Mouse (Mus musculus): ENCODE results near the gene Trim71. TPM values are rescaled to one million over a fixed set of nuclear protein-coding genes. Genes with fewer than 3 reads are reported as not detected.
A peak's percentile ranks its signal among the peaks of the same experiment; 100 is the strongest.

Trim71 gene
- polyA plus RNA-seq, 1 experiment from 2014 or later = 0.03 TPM

DNA sequence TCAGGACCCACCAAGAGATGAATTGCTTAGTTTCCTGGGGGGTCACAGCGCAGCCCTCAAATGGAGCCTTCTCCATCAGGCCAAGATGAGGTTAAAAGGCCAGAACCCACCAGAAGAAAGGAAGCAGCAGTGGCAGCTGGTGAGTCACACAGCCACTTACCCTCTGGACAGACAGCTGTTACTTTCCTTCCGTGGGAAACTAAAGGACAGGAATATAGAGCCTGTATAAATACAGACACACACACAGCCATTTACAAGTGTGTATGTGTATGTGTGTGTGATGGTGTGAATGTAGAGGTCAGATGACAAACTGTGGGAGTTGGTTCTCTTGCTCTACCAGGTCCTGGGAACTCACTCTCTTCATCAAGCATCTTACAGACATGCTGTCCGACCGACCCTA lies 57.6 kb downstream of the Trim71 start:
- H3K4me1 ChIP-seq (ENCODE audit: control insufficient read depth, insufficient read depth, low read length) = no peaks in the 10 kb centered on the region
- no peak overlapping the region for H3K9ac ChIP-seq (ENCODE audit: low read length)
- no peak overlapping the region for H3K4me2 ChIP-seq (ENCODE audit: low read depth, low read length)
- H3K9me3 ChIP-seq (replicated peaks; ENCODE audit: control insufficient read depth, low read length) = peaks cover 2% of the 10 kb centered on the region; the same call in 1 of the 2 replicates
- no peak for ATAC-seq (replicated peaks; ENCODE audit: extremely low read depth, insufficient read depth, low FRiP score)
- no peak overlapping the region for H3K27ac ChIP-seq (ENCODE audit: low read length)
- WGBS = 53% methylated on average over 4 of the region's 4 CpGs
- no peaks in the 10 kb centered on the region for H3K27me3 ChIP-seq (ENCODE audit: control insufficient read depth, insufficient read depth, low read length)
- H3K4me3 ChIP-seq (ENCODE audit: low read length) = no peak overlapping the region
- H3K36me3 ChIP-seq (ENCODE audit: control insufficient read depth, insufficient read depth) = no peaks in the 10 kb centered on the region

DNA sequence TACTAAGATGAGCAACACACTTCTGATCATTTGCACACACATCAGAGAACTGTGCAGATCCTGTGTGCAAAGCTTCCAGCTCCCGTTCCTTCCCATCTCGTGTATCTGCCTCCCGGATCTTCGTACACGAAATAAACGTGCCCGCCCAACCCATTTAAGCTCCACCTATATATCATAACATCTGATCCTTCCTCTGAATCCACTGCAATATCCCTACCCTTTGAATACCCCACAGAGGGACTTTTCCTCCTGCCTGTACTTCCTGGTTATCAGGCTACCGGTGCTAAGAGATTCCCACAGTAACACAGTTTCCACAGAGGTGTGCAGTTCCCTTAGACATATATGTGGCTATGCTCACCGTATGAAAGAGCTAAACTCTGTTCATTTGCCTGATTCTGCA lies 59.4 kb downstream of the Trim71 start, which contains the start of gene Ccr4:
TSS of gene Ccr4 (minus strand) at position 101 of the 400 bp plus-strand sequence.
- Histone ChIP-seq H3K27me3 (ENCODE audit: control insufficient read depth, insufficient read depth, low read length) (no peaks in the 10 kb centered on the region), H3K9me3 (replicated peaks; ENCODE audit: control insufficient read depth, low read length) (peaks cover 2% of the 10 kb centered on the region), H3K4me1 (ENCODE audit: control insufficient read depth, insufficient read depth, low read length) (no peaks in the 10 kb centered on the region), H3K9ac (ENCODE audit: low read length) (no peak within 1 kb of the TSS), H3K27ac (ENCODE audit: low read length) (no peak within 1 kb of the TSS), H3K36me3 (ENCODE audit: control insufficient read depth, insufficient read depth) (no peaks in the 10 kb centered on the region), H3K4me3 (ENCODE audit: low read length) (no peak within 1 kb of the TSS), H3K4me2 (ENCODE audit: low read depth, low read length) (no peak within 1 kb of the TSS)
- no peak for ATAC-seq (replicated peaks; ENCODE audit: extremely low read depth, insufficient read depth, low FRiP score)
- 83% methylated on average over 9 of the region's 9 CpGs for WGBS

DNA sequence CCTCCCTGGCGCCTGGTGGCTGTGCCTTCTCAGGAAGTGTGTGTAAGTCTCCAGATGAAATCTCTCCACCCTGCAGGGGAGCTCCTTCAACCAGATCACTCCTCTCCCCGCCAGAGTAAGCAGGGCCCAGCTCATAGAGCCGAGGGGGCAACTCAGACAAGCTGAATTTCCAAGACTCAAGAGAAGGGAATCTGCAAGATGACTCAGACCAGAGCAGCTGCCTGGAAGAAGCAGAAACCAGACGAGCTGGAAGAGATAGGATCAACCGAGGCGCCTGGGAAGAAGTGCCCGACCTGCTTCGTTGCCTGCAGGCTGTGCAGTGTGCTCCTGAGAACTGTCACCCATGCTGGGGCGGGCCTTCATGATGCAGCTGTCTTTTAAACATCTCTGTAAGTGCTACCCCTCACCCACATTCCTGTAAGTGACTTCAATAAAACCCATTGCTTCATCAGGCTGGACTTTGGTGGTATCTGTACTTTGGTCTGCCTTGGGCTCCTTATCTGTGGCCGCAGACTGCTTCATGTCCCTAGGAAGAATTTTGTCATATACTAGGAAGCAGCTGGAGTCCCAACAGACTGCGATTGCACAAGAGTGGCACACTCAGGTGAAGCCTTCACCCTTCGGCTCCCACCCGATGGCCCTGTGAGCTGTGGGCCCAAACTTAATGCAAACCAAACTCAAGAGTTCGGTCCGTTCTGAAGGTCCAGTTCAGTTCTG lies 61.3 kb downstream of the Trim71 start:
- Histone ChIP-seq H3K9ac (ENCODE audit: low read length) (no peak overlapping the region), H3K27ac (ENCODE audit: low read length) (no peak overlapping the region), H3K4me3 (ENCODE audit: low read length) (no peak overlapping the region), H3K27me3 (ENCODE audit: control insufficient read depth, insufficient read depth, low read length) (peaks cover 5% of the 10 kb centered on the region), H3K36me3 (ENCODE audit: control insufficient read depth, insufficient read depth) (no peaks in the 10 kb centered on the region), H3K4me2 (ENCODE audit: low read depth, low read length) (no peak overlapping the region), H3K4me1 (ENCODE audit: control insufficient read depth, insufficient read depth, low read length) (no peaks in the 10 kb centered on the region), H3K9me3 (replicated peaks; ENCODE audit: control insufficient read depth, low read length) (no peaks in the 10 kb centered on the region; the same call in 1 of the 2 replicates)
- ATAC-seq (replicated peaks; ENCODE audit: extremely low read depth, insufficient read depth, low FRiP score) = no peak
- WGBS = 46% methylated on average over 15 of the region's 15 CpGs

DNA sequence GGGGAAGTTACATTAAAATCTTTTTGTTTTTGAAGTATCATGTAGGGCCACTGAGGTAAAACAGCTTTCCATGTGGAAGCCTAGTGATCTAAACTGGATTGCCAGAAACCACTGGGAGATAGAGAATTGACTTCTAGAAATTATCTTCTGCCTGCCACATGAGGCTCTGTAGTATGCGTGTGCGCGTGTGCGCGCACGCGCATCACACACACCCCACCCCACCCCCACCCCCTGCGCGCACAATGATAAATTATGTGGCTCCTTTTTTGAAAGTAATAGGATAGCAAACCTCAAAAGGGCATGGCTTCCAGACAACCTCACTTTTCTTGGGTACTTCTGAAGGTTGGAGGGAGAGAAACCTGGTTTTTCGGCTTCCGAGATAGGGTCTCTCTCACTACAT lies 62.3 kb downstream of the Trim71 start:
- Histone ChIP-seq H3K4me1 (ENCODE audit: control insufficient read depth, insufficient read depth, low read length) (no peaks in the 10 kb centered on the region), H3K4me2 (ENCODE audit: low read depth, low read length) (no peak overlapping the region), H3K27me3 (ENCODE audit: control insufficient read depth, insufficient read depth, low read length) (peaks cover 5% of the 10 kb centered on the region), H3K9me3 (replicated peaks; ENCODE audit: control insufficient read depth, low read length) (no peaks in the 10 kb centered on the region; the same call in 1 of the 2 replicates), H3K36me3 (ENCODE audit: control insufficient read depth, insufficient read depth) (no peaks in the 10 kb centered on the region), H3K9ac (ENCODE audit: low read length) (no peak overlapping the region), H3K27ac (ENCODE audit: low read length) (no peak overlapping the region), H3K4me3 (ENCODE audit: low read length) (no peak overlapping the region)
- no peak for ATAC-seq (replicated peaks; ENCODE audit: extremely low read depth, insufficient read depth, low FRiP score)
- WGBS = 94% methylated on average over 11 of the region's 11 CpGs

DNA sequence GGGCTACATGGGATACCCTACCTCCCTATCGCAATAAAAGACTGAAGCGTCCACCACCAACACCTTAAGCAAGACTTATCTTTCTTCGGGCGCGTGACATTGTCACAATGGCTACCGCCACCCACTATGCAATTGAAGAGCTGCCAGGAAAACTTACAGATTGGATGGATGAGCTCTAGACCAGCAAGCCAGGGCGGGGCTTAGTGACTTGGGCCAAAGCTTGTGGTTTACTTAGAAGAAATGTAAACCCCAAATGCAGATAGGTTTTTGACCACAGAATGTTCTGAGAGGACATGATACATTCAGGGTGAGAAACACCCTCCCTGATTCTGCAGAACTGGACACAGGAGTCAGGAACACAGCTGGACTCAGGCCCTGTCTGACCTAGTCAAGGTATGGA lies 63.1 kb downstream of the Trim71 start:
- H3K4me1 ChIP-seq (ENCODE audit: control insufficient read depth, insufficient read depth, low read length) = no peaks in the 10 kb centered on the region
- H3K9ac ChIP-seq (ENCODE audit: low read length) = no peak overlapping the region
- ATAC-seq (replicated peaks; ENCODE audit: extremely low read depth, insufficient read depth, low FRiP score) = no peak
- H3K36me3 ChIP-seq (ENCODE audit: control insufficient read depth, insufficient read depth) = no peaks in the 10 kb centered on the region
- no peak overlapping the region for H3K4me2 ChIP-seq (ENCODE audit: low read depth, low read length)
- no peak overlapping the region for H3K4me3 ChIP-seq (ENCODE audit: low read length)
- H3K27me3 ChIP-seq (ENCODE audit: control insufficient read depth, insufficient read depth, low read length) = peaks cover 5% of the 10 kb centered on the region
- whole genome bisulfite sequencing = 86% methylated on average over 7 of the region's 7 CpGs
- H3K9me3 ChIP-seq (replicated peaks; ENCODE audit: control insufficient read depth, low read length) = no peaks in the 10 kb centered on the region; the same call in 1 of the 2 replicates
- H3K27ac ChIP-seq (ENCODE audit: low read length) = no peak overlapping the region

DNA sequence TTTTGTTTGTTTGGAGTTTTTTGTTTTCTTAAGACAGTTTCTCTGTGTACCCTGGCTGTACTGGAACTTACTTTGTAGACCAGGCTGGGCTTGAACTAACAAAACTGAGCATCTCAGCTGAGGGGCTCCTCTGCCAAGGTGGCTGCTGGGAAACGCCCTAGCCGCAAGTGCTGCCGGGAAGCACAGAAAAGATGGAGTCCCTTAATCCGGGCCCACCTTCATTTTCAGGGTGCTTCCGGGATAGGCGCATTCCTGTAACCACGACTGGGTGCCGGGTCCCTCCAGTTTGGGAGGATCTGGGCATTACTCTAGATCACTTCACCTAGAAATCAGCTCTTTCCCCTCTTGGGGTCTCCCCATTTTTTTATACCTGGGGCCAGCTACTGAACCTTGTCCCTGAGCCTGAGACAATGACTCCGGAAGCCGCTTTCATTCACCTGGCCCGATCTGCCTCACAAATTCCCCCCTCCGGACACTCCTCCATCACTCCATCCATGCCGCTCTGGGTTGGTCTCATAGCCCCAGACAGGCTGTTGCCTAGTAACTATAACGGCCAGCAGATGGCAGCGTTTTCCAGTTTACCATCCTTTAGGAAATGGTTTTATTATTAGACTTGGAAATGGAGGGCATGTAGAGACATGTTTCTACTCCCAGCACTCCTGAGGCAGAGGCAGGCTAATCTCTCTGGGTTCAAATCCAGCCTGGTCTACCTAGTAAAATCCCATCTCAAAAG lies 64.2 kb downstream of the Trim71 start:
- 17% methylated on average over 15 of the region's 15 CpGs for WGBS
- ATAC-seq (replicated peaks; ENCODE audit: extremely low read depth, insufficient read depth, low FRiP score) = no peak
- Histone ChIP-seq H3K27ac (ENCODE audit: low read length) (no peak overlapping the region), H3K9me3 (replicated peaks; ENCODE audit: control insufficient read depth, low read length) (no peaks in the 10 kb centered on the region; the same call in 1 of the 2 replicates), H3K4me2 (ENCODE audit: low read depth, low read length) (no peak overlapping the region), H3K4me3 (ENCODE audit: low read length) (no peak overlapping the region), H3K36me3 (ENCODE audit: control insufficient read depth, insufficient read depth) (no peaks in the 10 kb centered on the region), H3K27me3 (ENCODE audit: control insufficient read depth, insufficient read depth, low read length) (peaks cover 5% of the 10 kb centered on the region), H3K4me1 (ENCODE audit: control insufficient read depth, insufficient read depth, low read length) (no peaks in the 10 kb centered on the region), H3K9ac (ENCODE audit: low read length) (no peak overlapping the region)

DNA sequence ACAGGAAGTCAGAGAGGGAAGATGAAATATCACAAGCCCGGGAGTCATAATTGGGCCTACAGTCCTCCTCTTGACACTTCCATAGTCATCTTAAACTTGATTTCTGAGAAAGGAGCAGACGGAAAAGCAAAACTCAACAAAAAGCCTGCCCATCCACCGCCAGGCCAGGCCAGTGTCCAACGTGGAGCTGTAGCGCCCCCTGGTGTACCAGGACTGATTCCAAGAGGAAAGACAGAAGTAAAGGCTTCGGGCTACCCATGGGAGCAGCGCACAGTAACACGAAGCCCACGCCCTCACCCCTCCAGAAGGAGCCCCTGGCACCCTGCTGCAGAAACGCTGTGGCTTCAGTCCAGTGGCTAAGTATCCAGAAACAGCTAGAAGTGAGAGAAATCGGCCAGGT lies 66.0 kb downstream of the Trim71 start:
- Histone ChIP-seq H3K36me3 (ENCODE audit: control insufficient read depth, insufficient read depth) (no peaks in the 10 kb centered on the region), H3K9ac (ENCODE audit: low read length) (no peak overlapping the region), H3K27me3 (ENCODE audit: control insufficient read depth, insufficient read depth, low read length) (peaks cover 5% of the 10 kb centered on the region), H3K27ac (ENCODE audit: low read length) (no peak overlapping the region), H3K4me1 (ENCODE audit: control insufficient read depth, insufficient read depth, low read length) (no peaks in the 10 kb centered on the region), H3K4me3 (ENCODE audit: low read length) (no peak overlapping the region), H3K4me2 (ENCODE audit: low read depth, low read length) (peak overlapping the region; percentile 43; the same call in 1 of the 2 replicates), H3K9me3 (replicated peaks; ENCODE audit: control insufficient read depth, low read length) (no peaks in the 10 kb centered on the region; the same call in 1 of the 2 replicates)
- 6% methylated on average over 11 of the region's 11 CpGs for WGBS
- peak; percentile 35; the same call in 1 of the 2 replicates for ATAC-seq (replicated peaks; ENCODE audit: extremely low read depth, insufficient read depth, low FRiP score)

DNA sequence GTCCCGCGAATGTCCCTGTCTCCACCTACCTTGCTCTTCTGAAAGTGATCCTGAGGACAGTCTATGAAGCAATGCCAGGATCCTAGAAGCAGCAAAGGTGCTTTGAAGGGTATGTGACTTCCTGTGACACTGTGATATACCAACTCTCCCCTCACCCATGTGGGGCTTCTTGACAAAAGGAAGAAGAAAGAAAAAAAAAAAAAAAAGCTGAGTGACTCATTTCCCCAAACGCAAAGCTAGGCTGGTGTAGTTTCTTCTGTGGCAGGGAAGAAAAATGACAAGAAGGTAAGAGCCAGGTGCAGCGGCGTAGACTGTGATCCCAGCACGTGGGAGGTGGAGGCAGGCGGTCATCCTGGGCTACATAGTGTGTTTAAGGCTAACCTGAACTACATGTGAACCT lies 67.7 kb downstream of the Trim71 start:
- WGBS = 71% methylated on average over 7 of the region's 7 CpGs
- H3K4me3 ChIP-seq (ENCODE audit: low read length) = no peak overlapping the region
- no peak overlapping the region for H3K27ac ChIP-seq (ENCODE audit: low read length)
- ATAC-seq (replicated peaks; ENCODE audit: extremely low read depth, insufficient read depth, low FRiP score) = no peak
- peak overlapping the region; percentile 12; the same call in 1 of the 2 replicates for H3K4me2 ChIP-seq (ENCODE audit: low read depth, low read length)
- H3K4me1 ChIP-seq (ENCODE audit: control insufficient read depth, insufficient read depth, low read length) = no peaks in the 10 kb centered on the region
- no peaks in the 10 kb centered on the region; the same call in 1 of the 2 replicates for H3K9me3 ChIP-seq (replicated peaks; ENCODE audit: control insufficient read depth, low read length)
- peaks cover 5% of the 10 kb centered on the region for H3K27me3 ChIP-seq (ENCODE audit: control insufficient read depth, insufficient read depth, low read length)
- no peaks in the 10 kb centered on the region for H3K36me3 ChIP-seq (ENCODE audit: control insufficient read depth, insufficient read depth)
- no peak overlapping the region for H3K9ac ChIP-seq (ENCODE audit: low read length)

All from heart, embryonic 16.5 days (tissue).